Mouse (Mus musculus): ENCODE measurements around the gene Prelp.

GRCm38 (mm10) chr1:133965298-133965697 lies 44.1 kb upstream of the Prelp start:
- no peak for TF ChIP-seq EP300 (IDR thresholded peaks at IDR 0.05)
- TF ChIP-seq CTCF (IDR thresholded peaks at IDR 0.05), result no peak
